Mouse (Mus musculus): ENCODE results near the gene Sclt1.
"Not testable (repeated sequence)": the region's sequence is repeated elsewhere in the genome, so short reads cannot be mapped to it uniquely, and the experiment has no call there.

Sclt1 gene

GRCm38 (mm10) chr3:41742278-41742934 is at the start of gene Sclt1, which contains the start of gene D3Ertd751e:
Sclt1 (minus strand) TSS chr3:41742514.
D3Ertd751e (plus strand) TSS chr3:41742611.
- peak; percentile 98 for DNase-seq

DNA sequence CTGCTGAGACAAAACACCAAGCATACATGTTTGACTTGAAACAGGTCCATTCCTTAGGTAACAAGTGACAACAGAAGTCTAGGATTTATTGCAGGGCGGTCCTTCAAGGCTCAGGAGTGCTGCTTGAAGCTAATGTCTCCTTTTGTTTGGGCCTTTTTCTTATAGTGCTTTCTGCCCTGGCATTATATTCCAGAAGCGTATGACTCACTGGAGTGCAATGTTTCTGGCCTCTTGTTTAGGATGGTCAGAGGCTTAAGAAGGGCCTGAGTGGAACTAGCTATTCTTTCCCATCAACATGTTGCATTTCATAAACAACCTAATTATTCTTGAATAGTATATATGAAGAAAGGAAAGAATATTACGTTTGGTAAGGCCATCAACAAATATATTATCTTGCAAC is 19.8 kb upstream of the Sclt1 start:
- no peak for DNase-seq

DNA sequence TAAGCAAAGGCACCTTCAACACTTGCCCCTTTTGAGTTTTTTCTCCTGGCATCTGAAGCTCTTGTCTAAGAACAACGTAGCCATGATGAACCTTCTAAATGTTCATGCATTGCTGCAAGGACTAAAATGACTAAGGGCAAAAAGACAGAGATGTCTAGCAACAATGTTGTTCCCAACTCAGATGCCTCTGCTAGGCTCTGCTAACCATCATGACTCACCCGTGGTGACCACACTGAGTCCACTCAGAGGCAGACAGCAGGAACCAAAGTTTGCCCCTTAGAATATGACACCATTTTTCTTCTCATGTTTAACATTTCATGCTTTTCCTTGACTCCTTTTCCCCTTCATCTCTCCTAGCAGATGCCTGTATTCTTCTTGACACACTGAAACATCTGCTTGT is 12.2 kb upstream of the Sclt1 start:
- no peak for DNase-seq

DNA sequence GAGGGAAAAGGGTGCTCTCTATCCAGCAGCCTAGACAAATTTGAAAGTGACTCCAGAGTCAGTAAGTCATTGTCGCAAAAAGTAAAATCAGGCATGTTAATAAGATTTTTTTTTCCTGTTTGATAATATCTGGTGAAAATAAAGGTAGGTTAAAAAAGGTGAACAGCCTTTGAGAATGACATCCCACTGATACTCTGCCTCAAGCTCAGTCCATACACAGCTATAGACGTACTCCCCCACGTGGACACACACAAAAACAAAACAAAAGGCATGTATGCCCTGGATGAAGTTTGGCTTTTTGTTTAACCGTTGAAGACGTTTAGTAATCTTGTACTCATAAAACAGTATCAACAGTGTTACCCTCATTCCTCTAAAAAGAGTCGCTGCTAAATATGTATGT is 1.1 kb upstream of the Sclt1 start:
- DNase-seq = peak; percentile 27

- no peak for DNase-seq
Observed at GRCm38 (mm10) chr3:41741601-41742277, 575 bp downstream of the Sclt1 start.

DNA sequence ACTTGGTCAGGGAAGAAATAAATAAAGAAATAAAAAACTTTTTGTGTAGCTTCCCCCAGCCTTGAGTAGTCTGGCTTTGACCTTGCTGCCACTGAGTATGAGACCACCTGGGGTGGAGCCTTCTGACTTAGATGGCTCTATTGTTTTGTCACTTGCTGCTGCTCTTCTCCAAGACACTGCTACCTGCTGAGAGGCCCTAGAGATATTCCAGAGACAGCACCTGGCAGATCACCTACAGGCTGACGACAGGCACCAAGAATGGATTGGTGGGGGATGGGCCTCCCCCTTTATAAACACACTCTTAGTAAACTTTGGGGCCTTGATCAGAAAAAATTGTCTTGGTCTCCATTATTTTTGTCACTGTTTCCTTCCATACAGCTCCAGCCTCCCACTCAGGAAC is 46.6 kb downstream of the Sclt1 start:
- no peak for DNase-seq

DNA sequence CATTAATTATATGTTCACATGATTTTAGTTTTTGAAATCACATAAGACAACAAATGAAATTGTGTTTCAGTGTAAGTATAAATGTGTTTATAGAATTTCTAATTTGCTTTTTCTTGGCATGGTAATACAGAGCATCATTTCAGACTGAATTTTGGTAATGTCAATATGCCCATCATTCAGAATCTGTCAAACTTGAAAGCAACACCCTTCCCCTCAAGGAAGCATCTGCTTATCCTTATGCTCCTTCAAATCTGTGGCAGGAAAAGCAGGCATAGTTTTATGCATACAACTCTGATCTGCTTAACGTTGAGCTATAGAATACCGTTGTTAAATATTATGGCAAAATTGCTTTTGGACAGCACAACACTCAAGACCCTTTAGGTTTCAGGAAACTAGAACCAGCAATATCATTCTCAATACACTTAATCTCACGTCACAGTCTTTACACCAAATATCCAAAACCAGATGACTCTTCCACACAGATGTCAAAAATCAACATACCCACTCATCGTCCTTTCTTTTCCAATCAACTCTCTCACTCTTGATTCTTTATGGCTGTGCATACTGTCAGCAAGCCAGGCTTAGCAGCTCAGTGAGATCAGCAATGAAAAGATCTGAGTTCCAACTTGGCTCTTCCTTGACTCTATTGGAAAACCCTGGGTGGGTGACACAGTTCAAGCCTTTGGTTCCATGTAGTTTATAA is 49.7 kb downstream of the Sclt1 start:
- no peak for DNase-seq

GRCm38 (mm10) chr3:41690114-41690640 is 52.1 kb downstream of the Sclt1 start:
- DNase-seq = not testable (repeated sequence)

DNA sequence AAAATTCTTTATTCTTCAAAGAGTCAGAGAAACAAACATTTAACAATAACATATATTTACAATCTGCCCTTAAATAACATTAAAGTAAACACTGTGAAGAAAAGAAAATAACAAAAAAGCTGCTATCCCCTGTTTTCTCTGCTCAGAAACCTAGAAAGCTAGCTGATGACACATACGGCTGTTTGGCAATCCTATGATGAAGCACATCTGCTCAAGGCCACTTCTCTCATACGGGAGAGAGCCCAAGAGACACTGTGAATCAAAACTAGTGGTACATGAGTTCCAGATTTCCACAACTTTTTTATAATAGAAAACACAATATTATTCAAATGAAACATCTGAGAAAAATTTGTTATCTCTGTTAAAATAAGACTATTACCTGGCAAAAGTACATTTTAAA is 55.9 kb downstream of the Sclt1 start:
- no peak for DNase-seq

DNA sequence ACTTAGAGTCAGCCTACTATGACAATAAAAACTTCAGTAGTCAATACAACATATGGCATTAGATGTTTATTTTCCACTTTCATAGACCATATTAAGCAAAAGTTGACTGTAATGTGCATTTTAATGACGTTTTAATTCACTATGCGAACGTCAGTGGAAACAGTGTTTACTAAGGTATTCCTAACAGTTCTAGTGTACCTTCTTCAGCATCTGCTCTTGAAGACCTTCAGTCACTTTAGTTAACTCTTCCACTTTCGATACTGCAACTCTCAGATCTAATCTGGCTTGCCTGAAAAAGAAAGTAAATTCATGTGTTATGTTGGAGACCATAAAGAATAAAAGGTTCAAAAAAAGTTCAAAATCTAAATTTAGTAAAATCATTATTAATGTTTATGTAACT is 60.2 kb downstream of the Sclt1 start:
- no peak for DNase-seq

DNA sequence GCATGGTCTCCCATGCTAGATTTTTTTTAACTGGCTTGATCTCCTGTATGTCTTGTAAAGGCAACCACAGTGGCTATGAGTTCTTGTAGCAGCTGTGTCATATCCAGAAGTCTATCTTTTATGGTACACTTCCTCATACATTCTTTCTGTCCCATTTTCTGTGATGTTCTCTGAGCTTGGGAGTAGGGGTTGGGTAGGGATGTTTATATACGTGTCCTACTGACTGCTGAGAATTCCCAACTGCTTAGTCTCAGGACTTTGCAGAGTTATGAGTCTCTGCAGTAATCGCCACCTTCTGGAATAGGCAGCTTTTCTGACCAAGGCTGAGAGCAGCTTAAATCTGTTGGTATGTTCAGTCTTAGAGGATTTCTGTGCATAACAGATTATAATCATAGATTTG is 65.7 kb downstream of the Sclt1 start:
- DNase-seq = no peak

DNA sequence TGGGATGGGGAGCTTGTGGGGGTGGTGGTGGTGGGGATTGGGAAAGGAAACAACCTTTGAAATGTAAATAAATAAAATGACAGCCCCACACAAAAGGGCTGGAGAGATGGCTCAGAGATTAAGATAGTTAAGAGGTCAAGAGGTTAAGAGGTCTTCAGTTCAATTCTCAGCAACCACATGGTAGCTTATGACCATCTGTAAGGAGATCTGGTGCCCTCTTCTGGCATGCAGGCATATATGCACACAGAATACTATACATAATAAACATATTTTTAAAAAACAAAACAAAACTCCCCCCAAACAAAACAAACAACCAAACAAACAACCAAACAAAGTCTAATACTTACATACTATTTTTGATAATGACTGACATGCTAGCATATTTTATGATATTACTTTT is 67.5 kb downstream of the Sclt1 start:
- DNase-seq = no peak

DNA sequence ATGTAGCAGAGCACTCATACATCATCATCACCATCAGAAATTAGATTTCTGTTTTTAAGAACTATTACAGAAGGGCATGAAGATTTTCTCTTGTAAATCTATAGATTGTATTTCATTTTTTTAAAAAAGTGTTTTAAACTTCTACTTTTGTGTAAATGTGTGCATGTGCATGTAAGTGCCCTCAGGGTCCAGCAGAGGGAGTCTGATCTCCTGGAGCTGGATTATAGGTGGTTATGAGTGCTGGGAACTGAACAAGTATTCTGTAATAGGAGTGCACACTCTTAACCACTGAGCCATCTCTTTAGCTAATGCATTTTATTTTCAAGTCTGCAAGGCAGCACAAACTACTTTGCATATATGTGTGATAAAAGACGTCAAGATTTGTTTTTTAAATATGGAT is 86.7 kb downstream of the Sclt1 start:
- no peak for DNase-seq

DNA sequence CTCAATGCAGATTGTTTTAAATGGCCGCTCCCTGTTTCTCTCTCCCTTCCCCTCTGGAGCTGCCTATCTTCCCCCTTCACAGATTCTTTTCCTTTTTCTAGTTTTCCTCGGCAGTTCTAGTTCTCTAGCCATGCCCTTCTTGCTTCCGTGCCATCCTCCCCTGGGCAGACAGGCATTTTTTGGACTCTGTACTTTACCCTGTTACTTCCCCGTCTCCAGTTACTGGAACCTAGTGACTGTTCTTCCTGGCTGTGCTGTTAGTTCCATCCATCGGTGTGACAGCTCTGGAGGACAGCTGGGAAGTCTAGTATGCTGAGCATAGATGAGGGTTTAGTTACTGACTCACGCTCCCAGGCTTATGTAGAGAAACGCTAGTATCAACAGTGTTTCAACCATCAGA is 121.3 kb downstream of the Sclt1 start:
- DNase-seq = no peak

DNA sequence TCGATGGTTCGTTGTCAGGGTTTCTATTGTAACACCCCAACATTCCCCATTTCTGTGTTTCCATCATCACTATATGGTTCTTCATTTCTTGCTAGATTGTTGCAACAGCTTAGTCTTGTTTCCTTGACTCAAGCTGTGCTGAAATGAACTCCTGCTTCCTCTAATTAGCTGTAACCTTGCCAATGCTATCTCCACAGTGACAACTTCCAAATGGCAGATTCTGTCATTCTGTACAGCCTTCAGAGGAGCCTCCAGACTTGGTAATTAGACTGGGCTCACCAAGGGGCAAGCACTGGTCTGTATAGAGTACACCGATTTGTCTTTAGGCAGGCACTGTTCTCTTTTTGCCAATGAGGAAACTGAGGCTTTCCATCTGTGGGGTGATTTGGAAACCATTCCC is 123.8 kb downstream of the Sclt1 start:
- DNase-seq = no peak

- DNase-seq = no peak
Observed at GRCm38 (mm10) chr3:41618036-41618435, 124.3 kb downstream of the Sclt1 start.

- DNase-seq = no peak
Observed at GRCm38 (mm10) chr3:41614230-41614985, 127.9 kb downstream of the Sclt1 start.

DNA sequence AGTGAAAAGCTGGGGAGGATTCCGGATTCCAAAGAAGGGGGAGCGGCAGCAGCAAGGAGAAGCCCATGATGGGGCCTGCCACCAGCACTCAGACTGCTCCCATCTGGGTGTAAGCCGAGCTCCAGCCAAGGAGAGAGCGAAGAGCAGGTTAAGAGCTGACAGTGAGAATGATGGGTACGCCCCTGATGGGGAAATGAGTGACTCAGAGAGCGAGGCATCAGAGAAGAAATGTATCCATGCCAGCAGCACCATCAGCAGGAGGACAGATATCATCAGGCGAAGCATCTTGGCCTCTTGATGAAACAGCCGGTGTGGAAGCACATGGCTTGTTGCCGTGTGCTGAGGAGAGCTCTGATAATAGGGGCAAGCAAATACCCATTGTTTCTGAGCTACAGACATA is 128.6 kb downstream of the Sclt1 start:
- DNase-seq = peak; percentile 39

GRCm38 (mm10) chr3:41612211-41612610 is 130.1 kb downstream of the Sclt1 start:
- DNase-seq = no peak

GRCm38 (mm10) chr3:41609071-41609470 is 133.2 kb downstream of the Sclt1 start:
- no peak for DNase-seq

- no peak for DNase-seq
Observed at GRCm38 (mm10) chr3:41607467-41607866, 134.8 kb downstream of the Sclt1 start.

DNA sequence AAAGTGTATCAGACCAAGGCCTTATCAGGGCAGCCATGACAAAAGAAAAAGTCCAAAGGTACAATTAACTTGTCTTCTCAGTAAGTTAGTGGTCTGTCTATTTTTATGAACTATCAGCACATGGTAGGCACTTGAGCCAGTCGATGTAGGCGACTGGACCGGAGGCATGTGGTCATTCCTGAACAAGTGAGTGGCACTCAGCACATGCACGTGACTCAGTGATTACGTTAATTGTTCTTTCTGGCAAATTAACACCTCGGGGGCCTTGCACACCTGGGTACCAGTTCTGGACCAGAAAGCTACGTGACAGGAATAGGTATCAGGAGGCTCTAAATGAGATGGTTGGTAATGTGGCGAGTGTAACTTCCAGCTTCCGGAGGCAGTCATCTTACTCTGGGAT is 135.3 kb downstream of the Sclt1 start:
- no peak for DNase-seq

DNA sequence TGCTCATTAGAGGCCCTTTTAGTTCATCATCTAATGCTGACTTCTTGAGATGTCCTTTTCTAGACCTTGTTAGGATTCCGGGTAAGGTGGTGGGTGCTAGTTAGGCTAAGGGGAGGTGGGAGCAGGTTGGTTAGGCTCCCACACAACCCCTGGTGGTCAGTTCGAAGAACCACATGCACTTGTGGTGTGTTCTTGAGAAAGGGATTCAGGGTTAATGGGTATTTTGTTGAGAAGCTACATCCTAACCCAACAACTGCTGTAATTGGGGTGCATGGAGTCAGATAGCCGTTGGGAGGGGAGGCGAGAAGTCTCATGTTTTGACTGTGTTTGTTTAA is 136.0 kb downstream of the Sclt1 start:
- no peak for DNase-seq
